Mouse (Mus musculus) kidney, postnatal 4 days (tissue): Measurements from ENCODE around the gene Ap1g2.

Source experiments
- DNase-seq, 2 experiments: peaks; one replicate each; pipeline ENCODE4 v3.0.0; 2021; ENCODE audit warnings: mixed read lengths in 2 of 2

Ap1g2 gene

DNA sequence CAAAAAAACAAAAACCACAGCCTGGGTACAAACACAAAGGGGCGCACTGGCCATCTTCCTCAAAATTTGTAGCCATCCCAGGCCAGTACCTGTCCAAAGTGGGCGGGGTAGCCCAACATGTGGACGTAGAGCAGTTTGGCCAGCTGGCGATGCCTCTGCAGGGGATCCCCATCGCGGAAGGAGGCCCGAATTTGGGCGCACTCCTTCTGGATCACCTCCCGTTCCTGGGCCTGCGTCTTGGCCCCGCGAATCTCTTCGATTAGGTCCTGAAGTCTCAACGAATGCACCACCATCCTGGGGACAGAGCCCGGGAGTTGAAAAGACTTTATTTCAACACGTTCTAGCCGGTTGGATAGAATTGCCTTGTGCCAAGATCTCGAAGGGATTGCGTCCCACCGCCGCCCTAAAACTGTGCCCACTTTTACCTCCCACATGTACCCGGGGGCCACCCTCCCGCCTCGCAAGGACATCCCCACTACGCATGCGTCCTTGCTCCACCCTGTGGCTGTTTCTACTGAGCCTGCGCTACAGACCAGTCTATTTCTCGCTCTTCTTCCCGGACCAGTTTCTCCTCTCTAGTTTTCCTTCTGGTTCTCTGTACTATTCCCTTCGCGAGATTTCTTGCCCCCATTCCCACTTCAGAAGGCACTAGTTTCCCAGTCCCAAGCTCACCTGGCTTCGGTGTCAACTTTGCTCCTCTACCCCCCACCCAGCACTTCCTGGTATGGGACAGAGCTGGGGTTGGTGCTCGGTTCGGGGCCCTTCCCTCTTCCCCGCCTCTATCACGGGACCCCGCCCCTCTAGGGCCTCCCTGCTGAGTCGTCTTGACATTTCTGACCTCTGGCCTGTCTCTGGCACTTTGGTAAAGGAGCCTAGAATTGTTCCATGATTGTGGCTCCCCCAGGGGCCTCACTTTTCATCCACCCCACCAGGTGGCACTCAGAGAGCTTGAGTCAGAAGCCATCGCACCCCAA lies at the start of gene Ap1g2:
Gene Ap1g2, minus strand, starts transcription at position 758 of the 974 bp plus-strand sequence.
- peak; percentile 82 to 86 for DNase-seq

DNA sequence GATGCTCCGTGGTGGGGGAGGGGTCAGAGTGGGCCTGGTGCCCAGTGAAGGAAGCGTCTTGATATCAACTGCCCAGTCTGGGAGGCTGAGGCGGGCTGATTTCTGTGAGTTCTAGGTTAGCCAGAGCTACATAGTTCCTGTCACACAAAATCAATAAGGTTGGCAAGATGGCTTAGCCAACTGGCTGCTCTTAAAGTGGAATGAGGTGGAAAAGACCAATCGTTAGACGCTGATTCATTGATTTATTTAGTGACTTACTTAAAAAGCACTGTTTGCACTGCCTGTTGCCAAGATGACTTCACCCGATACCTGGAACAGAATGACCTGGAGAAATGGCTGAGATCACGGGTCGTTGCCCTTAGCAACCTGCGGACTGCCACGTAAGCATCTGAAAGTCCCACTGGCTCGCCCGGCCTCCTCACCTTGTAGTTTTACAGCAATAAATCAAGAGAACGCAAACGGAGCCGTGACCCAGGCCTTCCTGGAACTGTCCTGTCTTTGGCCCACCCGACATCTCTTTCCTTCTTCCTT lies 46.6 kb upstream of the Ap1g2 start:
- DNase-seq: peak in 1 of 2 experiments; percentile 17

DNA sequence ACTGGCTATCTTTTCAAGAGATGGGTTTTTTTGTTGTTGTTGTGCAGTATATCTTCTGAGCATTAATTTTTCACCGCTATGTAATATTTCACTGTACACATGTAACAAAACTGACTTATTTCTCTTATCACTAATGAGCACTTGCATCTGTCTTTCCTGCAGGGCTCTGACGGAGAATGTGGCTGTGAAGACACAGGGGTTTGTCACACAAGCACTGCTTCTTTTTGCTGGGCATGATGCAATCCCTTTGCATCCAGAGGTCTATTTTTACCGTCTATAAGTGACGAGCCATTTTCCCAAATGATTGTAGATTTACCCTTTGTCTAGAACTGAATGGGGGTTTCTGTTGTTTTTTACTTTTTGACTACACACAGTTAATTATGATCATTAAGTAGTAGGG lies 45.8 kb upstream of the Ap1g2 start:
- no peak for DNase-seq

DNA sequence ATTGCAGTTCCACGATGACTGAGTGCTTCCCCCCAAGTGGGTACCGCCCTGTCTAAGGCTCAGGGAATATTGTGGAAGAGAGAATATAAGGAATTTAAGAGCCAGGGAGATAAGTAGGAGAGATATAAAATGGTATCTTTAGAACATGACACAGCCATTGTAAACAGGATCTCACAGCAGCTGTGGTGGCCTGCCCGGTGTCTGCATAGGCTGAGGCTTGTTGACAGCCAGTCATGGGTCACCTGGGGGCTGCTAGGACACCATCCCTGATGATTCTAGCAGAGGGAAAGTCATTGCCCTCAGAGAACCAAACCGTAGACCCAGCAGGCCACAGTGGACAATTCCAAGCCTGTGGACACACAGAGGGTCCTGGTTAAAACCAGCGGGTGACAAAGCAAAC lies 44.6 kb upstream of the Ap1g2 start:
- no peak for DNase-seq

DNA sequence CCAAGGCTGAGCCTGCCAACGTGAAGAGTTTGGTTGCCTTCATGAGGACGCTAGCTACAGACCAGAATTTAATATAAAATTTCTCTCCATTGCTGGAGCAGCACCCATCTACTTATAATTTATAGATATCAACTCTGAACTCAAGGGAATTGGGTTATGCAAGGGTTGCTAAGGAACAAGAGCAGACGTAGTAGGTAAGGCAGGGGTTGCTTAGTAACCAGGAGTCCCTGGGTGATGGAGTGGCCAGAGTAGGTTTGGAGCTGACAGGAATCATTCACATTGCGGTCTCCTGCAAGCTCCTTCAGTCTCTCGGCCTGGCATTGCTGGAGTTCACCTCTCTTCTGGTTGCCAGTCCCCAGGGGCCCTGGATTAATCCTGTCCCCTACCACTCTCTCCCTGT lies 42.6 kb upstream of the Ap1g2 start:
- DNase-seq: no peak

DNA sequence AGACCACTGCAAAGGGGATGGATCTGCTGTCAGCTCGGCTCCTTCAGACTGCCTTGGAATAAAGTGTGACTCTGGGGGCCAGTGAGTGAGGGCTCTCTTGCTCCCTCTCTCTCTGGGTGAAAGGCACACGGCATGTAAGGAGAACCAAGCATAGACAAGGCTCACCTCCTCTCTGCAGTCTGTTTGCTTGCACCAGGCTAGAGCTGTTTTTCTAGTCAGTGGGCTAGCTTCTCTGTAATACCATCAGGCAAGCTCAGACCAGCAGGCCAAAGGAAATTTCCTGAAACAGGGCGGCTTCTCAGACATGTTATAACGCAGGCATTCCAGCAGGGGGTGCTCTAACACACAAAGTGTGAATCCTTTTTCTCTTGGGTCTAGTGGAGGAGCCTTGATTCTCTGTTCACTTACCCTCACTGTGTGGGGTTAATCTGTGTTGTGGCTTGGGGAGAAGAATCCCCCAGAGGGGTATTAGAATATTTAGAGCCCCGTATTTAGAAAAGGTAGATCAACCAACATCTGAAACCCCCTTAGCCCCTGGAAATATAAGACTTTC lies 42.0 kb upstream of the Ap1g2 start:
- peak; percentile 64 to 66 for DNase-seq

DNA sequence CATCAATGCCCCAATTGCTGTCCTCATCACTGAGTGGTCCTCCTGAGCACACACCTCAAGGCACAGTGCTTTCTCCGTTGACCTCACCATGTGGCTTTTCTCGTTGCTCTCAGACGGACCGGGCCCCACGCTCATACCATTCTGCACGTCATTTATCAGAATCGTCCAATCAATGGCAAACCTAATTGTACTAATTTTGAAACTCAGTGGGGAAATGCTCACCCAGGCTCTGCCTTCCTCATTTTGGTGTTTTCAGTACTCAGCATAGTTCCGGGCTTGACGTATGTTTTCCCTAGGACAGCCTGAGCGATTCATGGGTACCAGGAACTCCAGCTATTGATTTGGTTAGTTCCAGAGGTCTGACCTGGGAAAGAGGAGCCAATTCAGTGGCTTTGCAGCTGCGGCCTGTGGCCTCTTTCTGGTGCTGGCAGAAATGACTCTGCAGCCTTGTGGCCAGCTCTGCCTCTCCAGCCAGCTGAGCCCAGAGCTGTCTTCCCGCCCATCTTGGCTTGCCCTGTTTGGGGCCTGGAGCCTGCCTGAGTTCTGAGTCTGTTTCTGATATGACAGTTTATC lies 40.5 kb upstream of the Ap1g2 start:
- no peak for DNase-seq

DNA sequence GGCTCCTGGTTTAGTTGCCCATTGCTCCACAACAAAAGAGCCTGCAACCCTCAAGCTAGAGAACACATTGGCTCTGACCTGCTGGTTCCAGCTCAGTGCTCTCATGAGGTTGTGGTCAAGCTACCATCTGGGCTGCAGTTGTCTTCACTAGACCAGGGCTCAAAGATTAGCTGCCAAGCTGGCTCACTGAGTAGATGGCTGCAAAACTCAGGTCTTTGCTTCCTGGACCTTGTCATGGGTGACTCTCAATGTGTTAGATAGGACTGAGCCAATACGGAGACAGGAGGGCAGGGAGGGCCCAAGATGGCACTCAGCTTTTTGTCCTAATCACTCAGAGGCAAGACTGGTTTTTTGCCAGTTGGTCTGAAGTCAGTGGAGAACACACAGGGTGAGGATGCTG lies 39.9 kb upstream of the Ap1g2 start:
- no peak for DNase-seq

DNA sequence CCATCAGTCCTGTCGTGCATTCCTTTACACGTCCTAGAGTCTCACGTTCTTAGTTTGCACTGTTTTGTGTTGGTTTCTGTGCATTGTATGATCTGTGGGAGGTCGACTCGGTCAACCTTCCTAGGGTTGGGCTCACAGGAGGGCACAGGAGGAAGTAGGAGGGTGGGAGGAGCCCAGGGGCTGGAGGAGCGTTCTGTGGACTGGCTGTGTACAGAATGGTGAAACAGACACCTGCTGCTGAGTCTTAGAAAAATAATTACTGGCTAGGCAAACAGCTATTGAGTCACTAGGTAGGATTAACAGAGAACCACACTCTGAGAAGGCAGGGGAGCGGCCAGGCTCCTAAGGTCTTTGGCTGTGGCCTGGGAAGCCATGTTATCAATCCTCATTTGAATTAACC lies 32.9 kb upstream of the Ap1g2 start:
- DNase-seq: peak in 1 of 2 experiments; percentile 30

DNA sequence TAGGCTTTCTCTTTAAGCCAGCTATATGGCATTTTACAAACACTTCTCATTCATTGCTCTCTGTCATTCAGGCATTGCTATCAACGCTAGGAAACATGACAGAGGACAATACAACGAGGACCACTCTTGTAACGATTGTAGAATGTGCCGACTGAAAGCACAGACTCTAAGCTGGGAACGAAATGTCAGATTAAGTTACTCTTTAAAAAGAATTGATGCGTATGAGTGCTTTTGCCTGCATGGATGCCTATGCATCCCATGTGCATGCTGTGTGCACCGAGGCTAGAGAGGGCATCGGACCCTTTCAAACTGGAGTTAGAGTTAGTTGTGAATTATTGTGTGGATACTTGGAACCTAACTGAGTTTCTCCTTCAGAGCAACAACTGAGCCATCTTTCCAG lies 29.3 kb upstream of the Ap1g2 start:
- DNase-seq: no peak

DNA sequence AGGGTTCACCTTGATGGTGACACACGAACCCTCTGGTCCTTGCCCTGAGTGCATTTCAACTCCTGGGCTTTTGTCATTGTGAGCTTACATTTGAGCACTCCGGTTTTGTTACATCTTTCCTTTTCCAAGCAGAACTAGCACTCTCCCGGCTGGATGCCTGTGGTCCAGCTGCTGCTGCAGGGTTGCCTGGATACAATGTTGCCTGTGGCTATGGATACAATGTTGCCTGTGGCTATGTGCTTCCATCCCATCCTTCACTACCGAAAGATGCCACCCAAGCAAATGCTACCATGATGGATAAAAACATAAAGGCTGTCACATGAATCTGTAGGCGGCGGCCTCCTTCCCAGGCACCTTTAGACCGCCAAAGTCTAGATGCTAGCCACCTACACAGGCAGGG lies 20.1 kb upstream of the Ap1g2 start:
- no peak for DNase-seq

DNA sequence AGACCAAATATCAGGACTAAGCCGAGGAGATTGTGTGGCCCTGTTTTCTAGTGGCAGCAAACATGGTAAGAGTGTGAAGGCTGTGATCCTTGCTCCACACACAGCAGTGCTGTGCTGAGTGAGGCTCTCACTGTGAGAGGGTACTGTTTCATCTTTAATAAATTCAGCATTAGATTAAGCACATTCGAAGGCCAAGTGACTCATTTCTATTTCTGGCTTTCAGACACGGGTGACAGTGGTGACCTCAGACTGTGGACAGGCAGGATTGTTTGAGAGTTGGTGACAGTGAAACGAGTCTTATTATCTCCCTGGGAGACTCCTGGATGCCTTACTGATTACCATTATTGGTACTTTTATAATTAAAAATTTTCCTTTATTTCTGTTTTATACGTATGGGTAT lies 19.3 kb upstream of the Ap1g2 start:
- no peak for DNase-seq

DNA sequence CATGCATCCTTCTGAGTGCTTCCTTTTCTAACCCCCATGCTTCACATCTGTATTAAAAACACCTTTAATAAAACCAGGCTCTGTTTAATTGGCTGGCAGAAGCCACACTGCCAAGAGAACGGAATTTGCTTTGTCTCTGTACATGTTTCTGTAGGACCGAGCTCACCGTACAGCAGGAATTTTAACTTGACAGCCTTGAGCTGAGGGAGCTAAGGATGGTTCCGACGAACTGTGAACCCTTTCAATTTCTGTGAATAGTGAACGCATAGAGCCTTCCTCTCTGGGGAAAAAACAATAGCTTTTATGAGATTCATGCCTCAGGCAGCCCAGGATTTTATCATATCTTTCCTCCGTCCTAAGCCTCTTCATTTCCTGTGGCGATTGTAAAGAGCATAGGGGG lies 16.0 kb upstream of the Ap1g2 start:
- DNase-seq: no peak

DNA sequence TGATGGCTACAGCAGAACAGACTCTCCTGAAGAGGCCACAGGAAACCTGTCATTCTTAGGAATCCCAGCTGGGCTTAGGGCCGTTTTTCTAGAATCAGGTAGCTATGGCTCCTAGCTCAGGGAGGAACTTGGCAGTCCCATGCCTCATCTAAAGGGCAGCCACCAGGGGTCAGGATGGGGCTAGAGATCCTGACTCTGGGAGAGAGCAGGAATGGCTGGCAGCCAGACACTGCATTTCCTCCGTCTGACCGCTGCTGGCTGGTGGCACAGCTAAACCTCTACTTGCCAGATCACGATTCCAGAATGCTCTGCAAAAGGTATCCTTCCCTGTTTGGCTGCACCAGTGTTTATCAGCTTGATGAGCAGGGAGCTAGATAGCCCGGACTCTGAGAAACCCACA lies 15.6 kb upstream of the Ap1g2 start:
- peak; percentile 88 to 91 for DNase-seq

DNA sequence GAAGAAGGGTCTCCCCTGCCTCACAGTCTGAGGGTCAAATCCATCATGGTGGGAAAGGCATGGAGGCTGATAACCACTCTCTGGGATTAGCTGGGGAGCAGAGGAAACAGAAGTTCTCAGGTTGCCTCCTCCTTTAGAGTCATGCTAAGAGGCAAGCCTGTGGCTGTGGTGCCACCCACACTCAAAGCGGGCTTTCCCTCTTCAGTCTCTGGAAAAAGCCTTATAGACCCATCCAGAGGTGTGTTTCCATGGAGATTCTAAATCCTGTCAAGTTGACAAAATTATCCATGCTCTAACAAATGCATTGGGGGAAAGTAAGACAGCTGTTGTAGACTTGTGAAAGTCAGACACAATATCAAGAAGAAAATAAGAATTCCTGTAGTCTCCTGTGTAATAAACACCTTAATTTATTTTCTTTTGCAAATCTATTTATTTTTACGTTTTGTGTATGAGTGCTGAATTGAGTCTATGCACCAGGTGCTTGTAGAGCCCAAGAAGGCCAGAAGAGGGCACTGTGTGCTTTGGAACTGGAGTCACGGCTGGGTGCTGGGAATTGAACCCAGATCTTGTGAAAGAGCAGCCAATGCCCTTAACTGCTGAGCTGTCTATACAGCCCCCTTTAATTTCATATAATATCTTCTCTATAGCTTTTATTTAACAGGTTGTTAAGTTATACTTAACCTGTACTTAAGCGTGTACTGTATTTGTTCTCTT lies 13.2 kb upstream of the Ap1g2 start:
- peak in 1 of 2 experiments; percentile 19 for DNase-seq

DNA sequence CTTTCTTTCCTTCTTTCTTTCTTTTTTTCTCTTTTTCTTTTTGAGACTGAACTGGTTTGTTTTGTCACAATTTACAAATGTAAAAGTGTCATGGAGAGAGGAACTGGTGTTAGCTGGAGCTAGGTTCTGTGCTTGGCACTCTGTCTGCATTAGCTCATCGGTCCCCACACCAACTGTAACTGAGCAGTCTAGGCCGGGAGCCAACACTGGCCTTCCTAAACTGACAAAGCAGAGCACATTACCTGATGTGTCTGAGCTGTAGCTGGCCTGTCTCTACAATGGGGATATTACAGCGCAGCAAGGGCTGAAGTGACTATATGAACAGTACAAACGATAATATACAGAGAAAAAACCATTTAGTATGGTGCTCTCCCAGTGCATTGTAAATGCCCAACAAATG lies 12.5 kb upstream of the Ap1g2 start:
- DNase-seq: no peak

DNA sequence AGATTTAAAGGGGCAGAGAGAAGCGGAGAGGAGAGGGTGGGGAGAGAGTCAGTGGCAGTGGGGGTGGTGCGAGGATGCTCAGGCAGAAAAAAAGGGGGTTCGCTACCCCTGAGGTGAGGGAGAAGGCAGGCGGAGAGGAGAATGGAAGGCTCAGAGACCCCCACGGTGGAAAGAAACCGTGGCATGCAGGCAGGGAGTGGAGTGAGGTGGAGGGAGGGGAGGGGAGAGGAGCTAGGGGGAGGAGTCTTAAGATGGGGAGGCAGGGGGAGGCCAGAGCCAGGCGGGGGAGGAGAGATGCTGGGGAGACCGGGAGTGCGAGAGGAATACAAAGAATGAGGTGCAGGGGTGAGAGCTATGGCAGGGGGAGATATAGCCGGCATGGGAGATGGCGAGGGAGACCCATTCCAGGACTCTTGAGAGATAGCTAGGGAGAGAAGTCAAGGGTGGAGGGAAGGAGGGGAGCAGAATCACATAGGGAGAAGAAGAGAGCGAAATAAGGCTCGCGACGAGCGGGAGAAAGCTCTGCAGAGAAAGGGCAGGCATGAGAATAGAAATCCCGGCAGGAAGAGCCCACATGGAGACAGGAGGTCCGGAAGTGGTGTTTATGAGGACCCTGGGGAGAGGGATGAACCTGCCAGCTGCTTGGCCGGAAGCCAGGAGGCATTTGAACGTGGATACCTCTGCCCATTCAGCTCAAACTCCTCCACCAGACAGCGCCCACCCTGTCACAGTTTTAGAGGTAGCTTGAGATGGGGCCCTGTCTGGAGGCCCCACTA lies 10.2 kb upstream of the Ap1g2 start, which contains the start of gene Jph4:
Gene Jph4, minus strand, starts transcription at position 511 of the 776 bp plus-strand sequence.
- peak in 1 of 2 experiments; percentile 26 for DNase-seq

DNA sequence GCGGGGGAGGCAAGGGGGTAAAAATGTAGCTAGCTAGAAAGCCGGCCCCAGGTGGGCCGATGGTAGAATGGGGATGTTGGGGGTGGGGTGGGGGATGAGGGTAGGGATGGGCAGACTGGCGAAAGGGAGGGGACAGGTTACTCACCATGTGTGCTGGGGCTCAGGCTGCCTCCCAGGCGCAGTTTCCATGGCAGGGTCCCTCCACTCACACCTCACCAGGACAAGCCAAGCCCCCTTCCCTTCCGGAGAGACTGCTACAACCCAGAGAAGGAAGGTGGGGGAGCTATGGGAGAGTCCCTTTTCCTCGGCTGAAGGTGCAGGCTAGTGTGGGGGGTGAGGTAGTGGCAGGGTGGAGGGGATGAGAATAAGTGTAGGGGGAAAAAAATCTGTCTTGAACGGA lies 9.5 kb upstream of the Ap1g2 start:
- DNase-seq: no peak

DNA sequence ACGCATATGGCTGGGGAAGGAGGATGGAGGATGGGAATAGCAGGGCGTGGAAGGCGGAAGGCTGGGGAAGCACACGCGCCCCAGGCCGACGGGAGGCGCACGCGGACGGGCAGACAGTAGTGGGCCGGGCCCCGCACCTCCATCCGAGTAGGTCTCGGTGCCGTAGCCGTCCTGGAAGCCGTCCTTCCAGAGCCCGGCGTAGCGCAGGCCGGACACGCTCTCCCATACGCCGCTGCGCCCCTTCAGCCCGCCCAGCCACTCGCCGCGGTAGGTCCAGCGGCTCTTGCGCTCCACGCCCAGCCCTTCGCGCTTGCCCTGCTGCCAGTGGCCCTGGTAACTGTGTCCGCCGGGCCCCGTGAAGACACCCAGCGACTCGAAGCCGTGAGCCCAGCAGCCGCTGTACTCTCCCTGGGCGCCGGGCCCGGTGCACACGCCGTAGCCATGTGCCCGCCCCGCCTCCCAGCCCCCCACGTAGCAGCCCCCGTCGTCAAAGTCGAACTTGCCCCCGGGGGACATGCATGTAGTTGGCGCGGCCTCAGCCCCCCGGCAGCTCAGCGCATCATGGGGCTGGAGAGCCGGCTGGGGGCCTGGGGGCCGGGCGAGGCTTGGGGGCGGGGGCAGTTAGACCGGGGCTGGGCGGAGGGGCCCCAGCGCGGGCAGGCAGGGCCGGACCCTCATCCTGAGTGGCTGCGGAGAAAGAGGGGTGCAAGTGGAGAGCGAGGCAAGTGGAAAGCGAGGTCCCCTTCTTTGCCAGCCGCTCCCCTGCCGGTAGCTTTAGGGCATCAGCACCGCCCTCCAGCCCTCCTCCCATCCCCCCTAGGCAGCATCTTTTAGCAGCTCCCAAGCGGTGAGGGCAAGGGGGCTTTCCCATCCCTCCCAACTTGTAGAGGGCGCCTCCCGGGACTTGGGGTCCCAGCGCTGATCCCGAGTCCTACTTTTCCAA lies 8.6 kb upstream of the Ap1g2 start:
- DNase-seq: peak; percentile 69 to 79

DNA sequence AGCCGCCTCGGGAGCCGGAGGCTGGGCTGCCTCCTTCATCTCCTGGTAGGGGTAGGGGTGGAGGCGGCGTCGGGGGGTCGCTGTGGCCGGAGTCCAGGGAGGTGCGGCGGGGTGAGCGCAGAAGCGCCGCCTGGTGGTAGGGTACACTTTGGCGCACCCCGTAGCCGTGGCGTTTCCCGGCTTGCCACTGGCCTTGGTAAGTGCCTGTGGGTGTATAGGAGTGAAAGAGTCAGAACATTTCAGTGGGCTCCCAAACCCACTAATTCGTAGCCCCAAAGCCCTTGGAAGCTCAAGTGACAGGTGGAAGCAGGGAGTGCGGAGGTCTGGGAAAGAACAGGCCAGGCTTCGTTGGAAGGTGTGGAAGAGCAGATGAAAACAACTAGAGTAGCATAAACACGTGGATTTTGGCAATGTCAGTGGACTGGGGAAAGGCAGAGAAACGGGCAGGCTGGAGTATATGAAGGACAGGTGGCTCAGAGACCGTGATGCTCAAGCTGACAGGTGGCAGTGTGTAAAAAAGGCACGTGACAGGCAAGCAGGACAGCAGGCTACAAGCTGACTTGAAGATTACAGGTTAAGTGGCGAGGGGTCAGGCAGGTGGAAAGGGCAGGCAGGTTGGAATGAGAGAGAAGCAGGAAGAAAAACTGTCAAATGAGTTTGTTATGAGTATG lies 7.7 kb upstream of the Ap1g2 start:
- DNase-seq: peak; percentile 44 to 57
